Mouse (Mus musculus) thymus, postnatal 4 days (tissue): ENCODE measurements at regions not wholly inside any gene's neighbourhood (a gene's known extent, or its start where the extent isn't known, plus 50 kb on each side); places are given as distances from the start of the nearest gene placed in this dataset.
"Not testable (repeated sequence)": the region's sequence is repeated elsewhere in the genome, so short reads cannot be mapped to it uniquely, and the experiment has no call there.

Experiments
- DNase-seq: peaks from one replicate; pipeline ENCODE4 v3.0.0; 2021

DNA sequence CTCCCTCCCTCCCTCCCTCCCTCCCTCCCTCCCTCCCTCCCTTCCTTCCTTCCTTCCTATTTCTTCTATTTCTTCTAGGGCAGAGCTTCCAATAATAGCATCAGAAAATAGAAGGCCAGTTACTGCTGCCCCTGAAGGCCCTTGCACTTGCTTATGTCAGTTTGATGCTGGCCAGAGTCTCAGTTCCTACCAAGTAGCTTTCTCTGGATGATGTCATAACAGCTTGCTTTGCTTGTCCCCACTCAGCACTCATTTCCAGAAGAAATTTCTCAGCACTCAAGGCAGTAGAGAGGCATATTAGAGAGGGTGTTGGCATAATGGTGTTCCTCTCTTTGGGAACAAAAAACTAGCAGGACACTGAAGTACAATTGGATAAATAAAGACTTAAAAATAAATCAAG, 811.6 kb upstream of the 4930444P10Rik start:
- DNase-seq: no peak

DNA sequence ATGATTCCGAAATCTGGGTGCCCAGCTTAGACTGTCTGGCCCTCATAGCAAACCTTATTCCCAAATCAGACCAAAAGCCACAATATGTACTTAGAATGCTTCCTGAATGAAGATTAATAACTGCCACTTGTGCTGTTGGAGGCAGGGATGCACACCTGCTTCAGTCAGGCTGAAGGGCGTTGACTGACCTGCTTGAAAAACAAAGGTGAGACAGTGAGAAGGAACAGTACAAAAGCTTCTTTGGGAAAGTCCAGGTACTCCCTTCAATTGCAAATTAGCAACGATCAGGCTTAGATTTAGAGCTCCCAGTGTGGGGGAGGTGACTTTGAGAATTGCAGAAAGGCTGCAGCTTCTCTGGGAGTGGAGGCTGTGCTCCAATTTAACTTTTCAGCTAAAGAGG, 775.3 kb upstream of the 4930444P10Rik start:
- not testable (repeated sequence) for DNase-seq

DNA sequence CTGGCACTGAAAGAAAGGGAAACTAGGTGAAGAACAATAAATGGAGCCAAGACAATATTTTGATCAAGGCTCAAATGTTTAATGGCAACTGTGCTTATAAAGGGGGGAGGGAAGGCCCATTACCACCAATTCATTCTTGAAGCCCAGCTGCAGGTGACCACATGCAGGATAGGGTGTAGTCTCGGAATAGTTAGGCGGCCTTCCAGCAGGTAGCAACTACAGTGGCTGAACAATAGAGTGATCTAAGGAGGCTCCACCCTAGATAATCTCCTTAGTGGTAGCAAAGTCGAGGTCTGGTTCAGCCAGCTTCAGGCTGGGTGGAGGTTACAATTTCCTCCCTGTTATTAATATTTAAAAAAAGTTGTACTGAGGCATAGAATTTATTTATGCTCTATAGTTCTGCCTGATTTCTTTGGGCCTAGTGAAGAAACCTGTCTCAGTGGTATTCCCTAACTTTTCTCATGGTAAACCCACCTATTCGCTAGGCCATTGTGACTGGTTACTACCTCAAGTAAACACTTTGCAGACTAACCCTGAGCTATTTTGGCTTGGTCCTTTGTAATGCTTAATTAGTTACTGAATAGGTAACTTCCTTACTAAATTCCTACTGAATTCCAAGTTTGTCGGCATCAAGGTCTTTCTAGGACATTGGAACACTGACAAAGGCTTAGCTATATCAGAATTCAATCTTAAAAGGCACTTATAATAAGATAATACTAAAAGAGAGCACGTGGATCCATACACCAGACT, 774.1 kb upstream of the 4930444P10Rik start:
- not testable (repeated sequence) for DNase-seq

DNA sequence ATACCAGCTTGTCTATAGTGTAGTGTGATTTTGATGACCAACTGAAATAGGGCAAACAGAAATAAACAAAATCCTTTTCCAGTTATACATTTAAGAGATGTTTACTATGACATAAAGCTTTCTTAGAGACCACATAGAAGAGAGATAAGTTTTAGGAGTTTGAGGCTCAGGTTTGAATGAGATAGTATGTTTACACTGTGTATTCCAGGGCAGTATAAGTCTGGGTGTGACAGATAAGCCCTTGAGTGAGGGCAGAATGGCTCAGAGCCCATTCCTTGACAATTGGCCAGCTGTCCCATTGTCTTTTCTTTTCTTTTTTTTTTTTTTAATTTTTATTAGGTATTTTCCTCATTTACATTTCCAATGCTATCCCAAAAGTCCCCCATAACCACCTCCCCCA, 744.0 kb upstream of the 4930444P10Rik start:
- no peak for DNase-seq

DNA sequence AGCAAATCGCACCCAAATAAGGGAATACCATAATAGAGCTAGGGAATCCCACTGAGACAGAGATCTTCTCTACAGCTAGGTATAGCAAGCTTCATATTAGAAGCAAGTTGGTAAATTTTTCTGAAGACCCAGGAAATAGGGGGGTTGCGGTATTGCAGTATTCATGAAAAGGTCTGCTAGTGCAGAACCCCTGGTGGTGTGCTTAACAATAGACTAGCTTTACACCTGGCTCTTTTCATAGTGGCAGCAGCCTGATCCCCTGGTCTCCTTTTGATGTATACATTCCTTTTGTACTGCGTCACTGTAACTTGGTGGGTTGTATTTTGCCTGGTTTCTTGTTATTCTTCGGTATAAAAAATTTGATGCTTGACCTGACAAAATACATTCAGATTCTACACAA, 731.6 kb upstream of the 4930444P10Rik start:
- not testable (repeated sequence) for DNase-seq

DNA sequence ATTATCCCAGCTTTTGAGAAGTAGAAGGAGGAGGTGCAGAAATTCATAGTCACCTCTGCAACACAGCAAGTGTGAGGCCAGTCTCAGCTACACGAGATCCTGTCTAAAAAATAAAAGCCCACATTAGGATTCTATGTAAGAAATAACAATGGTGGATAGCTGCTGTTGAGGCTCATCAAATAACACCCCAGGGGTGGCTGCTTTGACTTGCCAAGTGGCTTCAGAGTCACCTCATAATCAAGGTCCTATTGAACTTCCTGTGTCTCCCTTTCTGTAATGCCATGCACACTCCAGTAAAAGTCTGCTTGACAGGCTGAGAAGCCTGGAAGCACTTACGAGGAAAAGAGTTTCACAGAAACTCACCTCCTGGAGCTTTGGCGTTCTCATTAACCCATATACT, 730.9 kb upstream of the 4930444P10Rik start:
- DNase-seq: no peak

DNA sequence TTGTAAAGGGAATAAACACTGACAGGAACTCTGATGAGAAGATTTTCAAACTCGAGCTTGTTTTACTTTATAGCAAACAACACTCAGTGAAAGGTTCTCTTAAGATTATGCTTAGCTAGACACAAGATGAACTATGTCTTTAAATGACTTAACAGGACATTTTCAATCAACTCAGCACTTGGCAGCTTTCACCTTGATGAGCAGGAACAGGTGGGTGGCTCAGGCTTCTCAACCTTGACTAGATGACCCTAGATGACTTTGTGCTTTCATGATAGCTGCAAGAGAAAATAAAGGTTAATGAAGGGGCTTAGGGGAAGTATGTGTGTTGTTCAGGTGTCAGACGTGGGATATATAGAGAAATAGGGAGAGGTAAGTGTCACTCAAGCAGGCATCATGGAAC, 728.1 kb upstream of the 4930444P10Rik start:
- no peak for DNase-seq

DNA sequence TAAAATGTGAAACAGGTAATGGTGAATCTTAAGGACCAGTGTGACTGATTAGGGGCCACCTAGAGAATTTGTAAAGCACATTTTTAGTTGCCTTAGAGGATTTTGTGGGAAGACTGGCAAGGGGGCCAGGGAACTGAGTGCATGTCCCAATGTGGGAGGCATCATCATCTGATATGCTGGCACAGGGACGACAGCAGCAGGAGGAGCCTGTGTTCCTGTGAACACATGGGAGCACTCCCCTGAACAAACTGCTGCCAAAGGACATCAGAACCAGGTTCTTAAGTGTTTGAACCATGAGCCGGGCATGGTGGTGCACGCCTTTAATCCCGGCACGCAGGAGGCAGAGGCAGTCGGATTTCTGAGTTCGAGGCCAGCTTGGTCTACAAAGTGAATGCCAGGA, 723.4 kb upstream of the 4930444P10Rik start:
- DNase-seq: no peak

DNA sequence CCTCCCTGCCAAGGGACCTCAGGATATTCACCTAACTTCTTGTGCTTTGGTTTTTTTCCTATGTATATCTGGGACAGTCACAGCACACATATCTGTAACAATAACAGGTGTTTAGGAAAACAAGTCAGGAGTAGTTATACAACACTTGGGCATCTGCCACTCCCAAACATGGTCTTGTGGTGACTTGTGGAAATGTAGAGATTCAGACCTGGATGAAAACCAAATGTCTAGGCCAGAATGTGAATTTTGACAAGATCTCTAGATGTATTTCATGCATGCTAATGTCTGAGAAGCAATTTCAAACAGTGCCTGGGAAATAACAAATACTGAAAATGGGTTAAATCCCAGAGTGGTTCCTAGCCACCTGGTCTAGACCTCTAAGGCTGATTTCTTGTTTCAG, 722.6 kb upstream of the 4930444P10Rik start:
- DNase-seq: no peak

DNA sequence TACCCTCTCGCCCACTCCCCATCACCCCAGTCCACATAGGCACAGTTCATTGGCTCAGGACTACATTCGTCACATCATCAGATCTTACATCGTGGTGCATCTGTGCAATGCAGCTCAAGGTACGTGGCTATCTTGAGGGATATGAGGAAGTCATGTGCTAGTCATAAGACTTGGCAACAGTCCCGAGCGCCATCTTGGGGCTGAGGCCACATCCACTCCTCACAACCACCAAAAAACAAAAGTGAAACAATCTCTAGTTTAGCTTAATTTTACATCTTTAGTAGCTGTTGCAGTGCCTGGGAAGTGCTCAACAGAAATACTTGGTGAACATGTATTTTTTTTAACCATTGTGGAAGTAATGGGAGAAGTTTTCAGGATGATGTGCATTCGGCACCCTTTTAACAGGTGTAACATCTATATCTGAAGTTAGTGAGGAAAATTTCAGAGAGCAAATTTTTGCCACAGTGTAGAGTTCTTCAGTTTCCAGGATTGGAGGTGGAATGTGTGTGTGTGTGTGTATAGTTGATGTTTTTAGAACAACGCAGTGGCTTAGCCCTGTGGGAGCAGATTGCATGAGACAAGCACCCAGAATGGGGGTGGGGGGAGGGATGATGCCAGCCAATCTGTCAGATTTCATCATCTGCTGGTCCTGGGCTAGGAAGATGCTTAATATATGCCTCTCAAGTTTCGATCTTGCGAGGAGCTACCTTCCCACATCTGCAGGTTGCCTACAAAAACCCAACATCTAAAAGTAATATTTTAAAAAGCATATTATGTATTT, 716.4 kb upstream of the 4930444P10Rik start:
- DNase-seq: no peak

DNA sequence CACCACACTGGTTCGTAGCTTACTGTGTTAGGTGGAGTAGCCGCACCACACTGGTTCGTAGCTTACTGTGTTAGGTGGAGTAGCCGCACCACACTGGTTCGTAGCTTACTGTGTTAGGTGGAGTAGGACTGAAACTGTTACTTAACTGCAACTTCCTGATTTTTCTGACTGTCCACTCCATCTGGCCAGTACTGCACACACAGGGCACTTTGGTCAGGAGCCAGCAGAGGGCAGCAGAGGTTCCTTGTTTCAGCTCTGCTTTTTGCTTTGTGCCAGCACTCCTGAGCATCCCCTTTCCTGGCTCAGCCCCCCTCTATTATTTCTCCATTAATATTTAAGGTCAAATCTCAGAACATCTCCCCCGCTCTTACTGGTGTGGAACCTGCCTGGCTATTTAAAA, 705.2 kb upstream of the 4930444P10Rik start:
- DNase-seq: peak; percentile 64

DNA sequence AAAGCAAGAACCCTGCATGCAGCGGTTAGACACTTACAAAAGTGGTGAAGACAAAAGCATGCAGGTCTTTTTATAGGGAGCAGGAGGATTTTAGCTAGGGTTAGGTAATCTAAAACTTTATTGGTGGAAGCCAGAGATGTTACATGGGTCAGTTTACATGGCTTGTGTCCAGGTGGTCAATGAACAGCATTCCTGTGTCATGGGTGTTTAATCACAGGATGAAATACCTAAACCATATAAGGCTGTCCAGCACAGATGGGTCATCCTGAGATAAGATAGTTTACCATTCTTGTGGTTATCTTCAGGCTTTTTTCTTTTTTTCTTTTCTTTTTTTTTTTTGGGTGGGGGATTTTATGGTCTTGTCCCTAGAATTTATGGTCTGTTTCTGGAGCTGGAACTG, 703.3 kb upstream of the 4930444P10Rik start:
- DNase-seq: no peak

DNA sequence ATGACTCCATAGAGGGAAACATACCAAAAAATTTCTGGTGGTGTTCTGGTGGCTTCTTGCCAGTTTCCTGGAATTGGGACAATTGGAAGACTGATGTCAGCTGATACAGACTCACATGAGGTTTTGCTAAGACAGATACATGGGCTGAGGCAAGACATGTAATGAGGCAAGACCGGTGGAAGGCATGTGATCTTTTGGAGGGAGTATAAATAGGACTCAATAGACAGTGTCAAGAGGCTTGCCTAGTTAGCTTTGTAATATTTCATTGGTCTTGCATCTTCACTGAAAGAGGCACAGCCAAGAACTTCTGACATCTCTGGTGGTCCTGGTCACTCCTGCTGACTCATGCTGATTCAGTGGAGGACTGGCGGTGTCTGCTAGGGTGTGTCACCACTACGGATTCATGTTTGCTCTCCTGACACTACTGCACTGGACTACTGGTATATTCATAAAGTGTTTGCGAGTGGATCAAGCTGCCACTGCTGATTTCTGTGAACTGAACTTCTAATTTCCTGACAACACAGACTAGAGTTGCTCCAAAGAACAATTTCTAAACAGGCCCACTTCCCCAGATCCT, 697.7 kb upstream of the 4930444P10Rik start:
- no peak for DNase-seq

DNA sequence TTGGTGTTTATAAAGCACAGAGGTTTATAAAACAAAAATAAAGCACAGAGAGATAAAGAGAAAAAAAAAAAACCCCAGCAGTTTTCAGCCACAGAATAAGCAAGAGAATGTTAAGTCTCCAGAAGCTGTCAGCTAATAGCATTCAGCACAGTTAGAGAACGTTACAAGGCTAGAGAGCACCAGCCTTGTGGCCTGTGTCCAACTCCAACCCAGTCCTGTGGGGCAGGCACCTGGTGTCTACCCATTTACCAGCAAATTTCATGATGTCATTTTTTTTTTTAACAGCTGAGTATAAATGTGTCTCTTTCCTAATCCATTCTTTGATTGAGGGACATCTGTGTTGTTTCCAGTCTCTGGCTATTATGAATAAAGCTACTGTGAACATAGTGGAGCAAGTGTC, 686.7 kb upstream of the 4930444P10Rik start:
- DNase-seq: no peak

DNA sequence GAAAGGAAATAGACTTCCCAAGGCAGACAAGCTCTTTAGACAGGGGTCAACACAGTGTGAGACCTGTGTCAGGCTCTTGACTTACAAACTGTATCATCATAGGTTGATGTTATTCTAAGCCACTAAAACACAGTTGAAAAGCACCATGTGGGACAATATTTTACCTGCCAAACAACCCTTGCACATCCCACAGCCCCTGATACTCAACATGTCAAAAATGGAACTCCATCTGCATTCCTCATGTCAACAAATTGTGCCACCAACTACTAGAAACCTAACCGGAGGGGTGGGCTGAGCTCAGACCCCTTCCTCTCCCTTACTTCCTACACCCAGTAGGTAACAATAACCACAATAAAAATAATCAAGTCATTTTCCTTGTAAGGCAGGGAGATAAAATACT, 667.8 kb upstream of the 4930444P10Rik start:
- no peak for DNase-seq
